Mouse (Mus musculus): ENCODE measurements around the gene Rfx4.

Rfx4 gene

DNA sequence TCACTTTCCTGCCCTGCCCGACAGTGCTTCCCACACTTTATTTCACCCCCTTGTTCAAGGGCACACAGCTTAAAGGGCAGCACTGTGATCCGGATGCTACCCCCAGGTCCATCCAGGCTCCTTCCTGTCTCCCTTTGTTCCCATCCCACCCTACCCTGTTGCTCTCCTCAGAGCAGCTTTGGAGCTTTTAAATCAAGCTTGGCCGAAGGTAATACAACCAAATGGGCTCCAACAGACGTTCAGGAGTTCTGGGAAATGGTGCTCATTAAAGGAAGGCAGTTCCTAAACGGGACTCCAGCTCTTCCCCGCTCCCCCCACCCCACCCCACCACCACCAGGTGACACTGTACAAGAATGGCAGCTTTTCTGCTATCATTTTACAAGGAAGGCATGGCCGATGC is 154.3 kb downstream of the Rfx4 start:
- no peak for DNase-seq (ENCODE audit: low spot score in 2 of 2)

DNA sequence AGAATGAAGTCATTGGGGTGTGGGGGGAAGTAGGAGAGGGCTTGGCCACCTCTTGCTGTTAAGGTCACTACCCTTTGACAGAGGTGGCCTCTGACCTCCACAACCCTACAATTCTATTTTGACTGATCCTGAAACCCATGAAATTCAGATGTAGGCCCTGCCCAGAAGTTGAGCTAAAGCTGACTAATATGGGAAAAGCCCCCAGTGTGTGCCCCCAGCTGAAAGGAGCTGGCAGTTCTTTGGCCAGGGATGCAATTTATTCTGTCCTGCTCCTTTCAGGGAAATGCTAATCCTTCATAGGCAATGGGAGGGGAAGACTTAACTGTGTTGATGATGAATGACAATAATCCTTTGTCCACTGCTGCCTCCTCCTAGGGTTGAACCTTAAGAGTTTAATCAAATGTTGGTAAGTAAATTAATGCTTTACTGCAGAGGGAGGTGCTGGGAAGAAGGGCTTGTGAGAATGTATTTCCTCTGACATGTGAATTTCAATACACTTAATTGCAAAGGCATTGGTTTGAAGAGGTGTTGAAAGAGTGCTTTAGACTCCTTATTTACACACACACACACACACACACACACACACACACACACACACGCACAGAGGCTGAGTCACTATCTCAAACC is 155.0 kb downstream of the Rfx4 start:
- DNase-seq (ENCODE audit: low spot score in 2 of 2): no peak

DNA sequence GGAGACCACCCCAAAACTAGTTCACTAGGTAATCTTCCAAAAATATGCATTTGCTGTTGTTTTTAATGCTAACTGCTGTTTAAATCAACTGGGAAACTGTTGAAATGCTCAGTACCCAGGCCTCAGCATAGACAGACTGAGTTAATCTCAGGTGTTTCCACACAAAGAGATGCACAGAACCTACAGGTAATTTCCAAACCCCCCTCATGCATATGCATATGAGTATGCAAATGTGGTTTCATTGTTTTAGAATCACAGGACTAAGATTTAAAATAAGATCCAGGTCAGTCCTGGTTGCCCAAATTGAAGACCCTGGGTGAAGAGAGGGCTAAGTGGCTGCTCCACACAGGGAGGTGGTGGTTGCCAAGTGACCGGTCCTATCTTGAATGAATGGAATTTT is 157.3 kb downstream of the Rfx4 start:
- DNase-seq (ENCODE audit: low spot score in 2 of 2): no peak

- DNase-seq (ENCODE audit: low spot score in 2 of 2): no peak
Measured at GRCm38 (mm10) chr10:84915476-84915875, 159.6 kb downstream of the Rfx4 start.

- DNase-seq (ENCODE audit: low spot score in 2 of 2): peak; percentile 96 to 98
Measured at GRCm38 (mm10) chr10:84916810-84917730, 161.2 kb downstream of the Rfx4 start, which contains the start of gene Ric8b. Gene Ric8b, plus strand, starts transcription at chr10:84917616.

- no peak for DNase-seq (ENCODE audit: low spot score in 2 of 2)
Measured at GRCm38 (mm10) chr10:84917731-84918095, 161.9 kb downstream of the Rfx4 start.

GRCm38 (mm10) chr10:84926336-84926735 is 170.5 kb downstream of the Rfx4 start:
- DNase-seq (ENCODE audit: low spot score in 2 of 2): no peak

GRCm38 (mm10) chr10:84926885-84927284 is 171.0 kb downstream of the Rfx4 start:
- no peak for DNase-seq (ENCODE audit: low spot score in 2 of 2)

DNA sequence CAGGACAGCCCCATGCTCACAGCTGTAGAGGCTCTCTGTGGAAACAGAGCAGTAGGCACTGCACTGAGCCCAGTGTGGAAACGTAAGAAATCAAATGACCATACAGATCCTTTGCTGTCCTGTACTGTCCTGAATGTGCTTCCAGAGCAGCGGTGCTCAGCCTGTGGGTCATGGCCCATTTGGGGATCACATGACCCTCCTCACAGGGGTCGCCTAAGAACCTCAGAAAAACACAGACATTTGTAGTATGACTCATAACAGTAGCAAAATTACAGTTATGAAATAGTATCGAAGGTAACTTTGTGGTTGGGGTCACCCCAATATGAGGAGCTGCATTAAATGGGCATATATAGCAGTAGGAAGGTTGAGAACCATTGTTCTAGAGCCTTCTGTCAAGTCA is 172.6 kb downstream of the Rfx4 start:
- DNase-seq (ENCODE audit: low spot score in 2 of 2): no peak

GRCm38 (mm10) chr10:84935553-84936209 is 179.8 kb downstream of the Rfx4 start:
- DNase-seq (ENCODE audit: low spot score in 2 of 2): no peak

- no peak for DNase-seq (ENCODE audit: low spot score in 2 of 2)
Measured at GRCm38 (mm10) chr10:84936832-84937515, 181.1 kb downstream of the Rfx4 start.

DNA sequence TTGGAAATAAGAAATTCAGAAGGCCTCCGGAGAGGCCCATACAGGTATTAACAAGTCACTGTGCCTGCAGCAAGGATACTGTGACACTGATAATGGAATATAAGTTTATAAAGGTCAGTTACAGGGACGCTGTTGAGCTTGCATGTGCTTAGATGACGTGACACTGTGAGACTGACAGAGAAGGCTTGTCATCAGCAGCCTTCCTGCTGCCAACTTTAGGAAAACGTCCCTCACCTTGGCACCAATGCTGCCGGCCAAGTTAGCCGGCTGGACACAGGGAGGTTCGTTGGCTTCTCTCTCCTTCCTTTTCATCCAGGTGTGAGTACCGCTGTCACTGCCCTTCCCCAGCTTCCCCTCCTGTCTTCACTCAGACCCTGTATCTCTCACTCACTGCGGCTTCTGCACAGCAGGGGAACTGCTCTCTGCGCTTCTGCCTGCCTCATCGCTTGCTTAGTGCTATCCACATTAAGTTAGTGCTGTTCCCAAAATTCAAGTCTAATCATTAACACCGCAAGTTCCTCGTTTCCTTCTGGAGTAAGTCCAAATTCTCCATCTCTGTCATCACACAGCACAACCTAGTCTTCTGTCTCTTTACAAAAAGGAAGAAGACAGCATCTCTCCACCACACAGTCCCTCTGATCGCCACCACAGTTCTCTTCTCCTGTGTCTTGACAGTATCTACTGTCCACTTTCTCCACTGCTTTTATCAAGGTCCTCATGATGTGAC is 182.4 kb downstream of the Rfx4 start:
- no peak for DNase-seq (ENCODE audit: low spot score in 2 of 2)

- DNase-seq (ENCODE audit: low spot score in 2 of 2): no peak
Measured at GRCm38 (mm10) chr10:84938886-84939285, 183.0 kb downstream of the Rfx4 start.

GRCm38 (mm10) chr10:84940356-84940755 is 184.5 kb downstream of the Rfx4 start:
- DNase-seq (ENCODE audit: low spot score in 2 of 2): no peak

- no peak for DNase-seq (ENCODE audit: low spot score in 2 of 2)
Measured at GRCm38 (mm10) chr10:84945692-84946091, 189.8 kb downstream of the Rfx4 start.

DNA sequence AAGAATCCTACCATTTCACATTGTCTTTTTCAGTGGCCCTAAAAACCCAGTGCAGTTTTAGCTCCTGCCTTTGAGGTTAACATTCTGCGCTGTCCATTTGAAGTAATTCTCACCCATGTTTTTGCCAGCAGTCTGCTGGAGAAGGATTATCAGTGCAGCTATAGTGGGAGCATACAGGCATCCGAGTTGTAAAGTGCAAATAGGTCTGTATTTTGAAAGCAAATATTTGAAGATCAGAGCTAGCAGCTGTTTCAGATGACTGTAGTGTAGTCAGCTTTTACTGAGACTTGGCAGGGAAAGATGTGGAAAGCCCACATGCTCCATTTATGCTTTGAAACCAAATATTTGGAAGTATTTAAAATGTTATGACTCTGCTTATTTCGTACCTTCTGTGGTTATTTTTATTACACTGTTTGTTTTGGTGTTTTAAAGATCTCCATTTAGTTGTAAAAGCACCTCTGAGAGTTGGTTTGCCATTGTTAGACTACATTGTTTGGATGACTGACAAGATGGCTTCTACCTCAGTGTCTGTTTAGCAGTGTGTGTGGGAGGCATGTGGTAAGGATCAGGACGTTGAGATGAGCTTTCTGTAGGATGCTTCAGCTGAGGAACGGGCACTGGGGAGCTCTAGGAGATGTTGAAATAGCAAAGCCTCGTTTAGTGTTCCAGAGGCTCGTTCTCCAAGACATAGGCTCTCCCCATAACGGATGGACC is 193.3 kb downstream of the Rfx4 start:
- DNase-seq (ENCODE audit: low spot score in 2 of 2): no peak

DNA sequence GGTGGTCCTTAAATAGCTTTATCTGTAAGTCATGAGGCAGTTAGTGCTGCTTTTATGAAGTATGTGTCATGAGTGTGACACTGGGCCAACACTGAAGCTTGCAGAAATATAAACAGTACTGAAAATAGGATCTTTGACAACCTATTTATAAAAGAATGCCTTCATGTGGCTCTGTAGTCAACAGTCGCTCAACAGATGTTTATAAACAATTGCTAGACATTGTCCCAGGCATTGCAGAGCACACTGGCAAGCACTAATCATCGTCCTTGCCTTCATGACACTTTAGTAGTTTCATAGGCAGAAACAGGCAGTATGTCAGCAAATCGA is 193.8 kb downstream of the Rfx4 start:
- no peak for DNase-seq (ENCODE audit: low spot score in 2 of 2)

DNA sequence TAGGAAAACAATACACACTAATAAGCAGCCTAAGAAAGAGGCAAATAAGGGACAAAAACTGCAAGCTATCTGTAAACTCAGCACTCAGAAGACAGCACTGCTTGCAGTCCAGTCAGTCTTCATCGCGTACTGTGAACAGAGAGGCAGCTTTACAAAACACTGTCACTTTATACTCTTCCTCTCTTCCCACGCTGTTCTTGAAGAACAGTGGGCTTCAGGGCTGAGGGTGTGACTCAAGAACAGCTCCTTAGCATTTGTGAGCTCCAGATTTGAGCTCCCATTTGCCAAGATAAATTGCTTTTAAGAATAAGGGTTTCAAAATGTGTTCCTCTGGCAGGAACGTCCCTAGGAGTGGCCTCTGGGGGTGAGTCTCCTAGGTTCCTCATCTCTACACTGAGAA is 194.5 kb downstream of the Rfx4 start:
- DNase-seq (ENCODE audit: low spot score in 2 of 2): no peak

GRCm38 (mm10) chr10:84954236-84954635 is 198.4 kb downstream of the Rfx4 start:
- DNase-seq (ENCODE audit: low spot score in 2 of 2): no peak

Measured in urinary bladder, adult 18-20 months (tissue).